Mouse (Mus musculus): Measurements from ENCODE around the gene Eif2b2.

Gene Eif2b2

DNA sequence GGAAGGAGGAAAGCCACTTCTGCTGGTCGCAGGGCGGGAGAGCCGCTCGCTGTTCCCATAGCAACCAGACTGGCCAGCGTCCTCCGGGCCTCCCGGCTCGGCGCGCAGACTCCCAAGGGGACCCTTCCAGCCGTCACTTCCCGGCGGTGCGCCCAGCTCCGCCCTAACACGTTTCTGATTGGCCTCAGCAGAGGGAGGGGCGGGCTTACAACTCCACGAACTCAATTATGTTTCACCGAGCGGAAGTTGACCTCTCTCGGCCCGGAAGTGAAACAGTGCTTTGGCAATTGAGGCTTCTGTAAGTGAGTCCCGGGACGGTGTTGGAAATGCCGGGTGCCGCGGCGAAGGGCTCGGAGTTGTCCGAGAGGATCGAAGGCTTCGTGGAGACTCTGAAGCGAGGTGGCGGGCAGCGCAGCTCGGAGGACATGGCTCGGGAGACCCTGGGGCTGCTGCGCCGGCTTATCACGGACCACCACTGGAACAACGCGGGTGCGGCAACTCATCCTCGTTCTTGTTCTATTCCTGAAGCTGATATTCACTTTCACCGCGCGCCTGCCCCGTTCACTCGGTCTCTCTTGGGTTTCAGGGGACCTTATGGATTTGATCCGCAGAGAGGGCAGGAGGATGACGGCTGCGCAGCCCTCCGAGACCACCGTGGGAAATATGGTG is at the start of gene Eif2b2:
Gene Eif2b2, plus strand, starts transcription at position 246 of the 669 bp plus-strand sequence.
- peak; percentile 98 for DNase-seq (ENCODE audit: low spot score)

DNA sequence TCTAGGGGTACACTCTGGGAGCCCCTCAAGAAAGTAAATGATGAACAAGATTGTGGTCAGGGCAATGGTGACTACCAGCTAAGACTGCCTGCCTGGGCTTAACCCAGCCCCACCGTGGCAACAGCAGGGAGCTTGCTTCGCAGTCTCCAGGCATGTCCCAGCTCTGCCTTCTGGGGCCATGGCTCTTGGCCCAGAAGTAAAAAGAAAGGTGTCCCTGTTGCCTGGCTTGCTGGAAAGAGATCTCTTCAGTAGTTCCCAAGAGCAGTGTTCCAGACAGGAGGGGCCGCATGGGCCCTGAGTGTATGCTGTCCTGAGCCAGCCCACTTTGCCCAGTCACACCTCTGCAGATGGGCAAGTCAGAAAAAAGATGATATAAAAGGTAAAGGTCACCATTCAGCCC is 49.4 kb upstream of the Eif2b2 start:
- no peak for DNase-seq (ENCODE audit: low spot score)

DNA sequence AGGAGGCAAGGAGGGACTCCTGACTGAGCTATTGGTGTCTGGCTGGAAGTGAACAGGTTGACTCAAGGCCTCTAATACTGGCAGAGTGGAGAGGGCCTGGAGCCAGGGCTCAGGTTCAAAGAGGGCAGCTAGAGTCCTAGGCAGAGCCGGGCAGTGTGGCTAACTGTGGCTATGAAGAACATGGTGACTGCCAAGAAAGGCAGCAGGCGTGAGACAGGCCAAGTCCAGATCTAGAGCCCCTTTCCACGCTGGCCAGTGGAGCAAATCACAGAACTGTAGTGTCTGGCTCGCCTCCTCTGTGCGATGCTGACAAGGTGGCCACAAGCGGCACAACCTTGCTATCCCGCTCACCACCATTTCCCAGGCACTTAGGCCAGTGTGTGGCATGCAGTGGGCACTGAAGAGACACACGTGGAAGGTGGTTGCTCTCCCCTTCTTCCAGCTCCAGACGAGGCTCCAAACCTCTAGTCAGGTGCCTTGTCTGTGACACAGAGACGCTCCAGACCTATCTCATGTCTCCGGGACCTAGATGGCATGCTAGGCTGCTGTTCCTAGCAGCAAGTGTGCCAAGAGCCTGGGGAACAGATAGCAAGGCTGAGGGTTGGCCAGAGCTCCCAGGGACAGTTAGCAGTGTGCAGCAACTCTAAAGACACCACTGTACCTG is 48.9 kb upstream of the Eif2b2 start:
- DNase-seq (ENCODE audit: low spot score) = peak; percentile 25

DNA sequence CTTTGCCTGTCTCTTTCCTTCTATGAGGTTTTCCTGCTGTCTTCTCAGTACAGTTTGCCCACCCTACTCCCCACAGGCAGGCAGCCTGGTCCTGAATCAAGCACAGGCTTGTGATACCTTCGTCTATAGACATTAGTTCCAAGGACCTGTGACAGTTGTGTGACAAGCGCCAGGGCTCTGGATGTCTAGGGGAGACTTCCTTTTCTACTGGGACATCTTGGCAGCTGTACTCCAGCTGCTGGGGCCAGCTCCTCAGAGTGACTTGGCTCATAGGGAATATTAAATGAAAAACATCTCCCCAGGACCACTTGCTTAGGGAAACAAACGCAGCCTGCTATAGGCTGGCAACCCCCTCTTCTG is 48.4 kb upstream of the Eif2b2 start:
- DNase-seq (ENCODE audit: low spot score) = no peak

DNA sequence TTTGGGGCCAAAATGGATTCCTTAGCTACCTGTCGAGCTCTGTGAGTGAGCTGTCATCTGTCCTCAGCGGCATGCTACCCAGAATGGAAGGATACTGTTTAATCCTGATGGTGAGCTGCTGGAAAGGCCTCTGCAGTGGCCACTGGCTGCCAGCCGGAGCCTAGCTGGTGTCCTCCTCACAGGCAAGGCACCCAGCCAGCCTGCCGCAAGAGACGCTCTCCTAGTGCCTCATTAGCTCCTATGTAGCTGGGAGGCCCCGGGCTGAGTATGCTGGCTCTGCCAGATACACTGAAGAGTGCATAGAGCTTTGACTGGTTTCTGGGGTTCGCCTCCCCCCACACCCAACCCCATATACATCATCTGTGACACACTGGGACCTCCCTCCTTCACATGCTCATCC is 45.3 kb upstream of the Eif2b2 start:
- DNase-seq (ENCODE audit: low spot score) = peak; percentile 37

DNA sequence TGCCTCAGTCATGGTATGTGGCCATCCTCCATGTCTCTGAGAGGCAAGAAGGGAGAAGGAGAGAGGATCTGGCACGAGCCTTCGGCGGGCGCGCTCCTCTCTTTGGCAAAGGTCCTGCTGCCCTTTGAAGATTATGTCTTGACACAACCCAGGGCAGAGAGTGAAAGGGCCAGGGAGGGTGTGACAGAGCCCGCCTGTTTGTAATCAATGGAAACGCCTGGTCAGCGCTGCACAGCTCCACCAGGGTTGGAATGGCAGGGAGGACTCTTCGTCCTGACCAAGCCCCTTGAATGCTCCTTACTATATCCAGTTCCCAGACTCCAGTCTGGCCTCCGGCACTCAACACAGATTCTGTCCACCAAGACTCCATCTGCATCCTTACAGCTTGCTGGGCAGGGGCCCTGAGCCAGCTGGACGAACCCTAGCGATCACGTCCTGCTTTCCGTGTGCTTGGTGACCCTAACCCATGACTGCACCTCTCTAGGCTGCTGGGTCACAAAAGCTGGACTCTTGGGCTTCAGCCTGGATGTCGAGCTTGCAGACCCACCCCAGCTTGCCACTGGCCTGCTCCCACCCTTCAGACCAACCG is 44.1 kb upstream of the Eif2b2 start:
- DNase-seq (ENCODE audit: low spot score) = no peak

DNA sequence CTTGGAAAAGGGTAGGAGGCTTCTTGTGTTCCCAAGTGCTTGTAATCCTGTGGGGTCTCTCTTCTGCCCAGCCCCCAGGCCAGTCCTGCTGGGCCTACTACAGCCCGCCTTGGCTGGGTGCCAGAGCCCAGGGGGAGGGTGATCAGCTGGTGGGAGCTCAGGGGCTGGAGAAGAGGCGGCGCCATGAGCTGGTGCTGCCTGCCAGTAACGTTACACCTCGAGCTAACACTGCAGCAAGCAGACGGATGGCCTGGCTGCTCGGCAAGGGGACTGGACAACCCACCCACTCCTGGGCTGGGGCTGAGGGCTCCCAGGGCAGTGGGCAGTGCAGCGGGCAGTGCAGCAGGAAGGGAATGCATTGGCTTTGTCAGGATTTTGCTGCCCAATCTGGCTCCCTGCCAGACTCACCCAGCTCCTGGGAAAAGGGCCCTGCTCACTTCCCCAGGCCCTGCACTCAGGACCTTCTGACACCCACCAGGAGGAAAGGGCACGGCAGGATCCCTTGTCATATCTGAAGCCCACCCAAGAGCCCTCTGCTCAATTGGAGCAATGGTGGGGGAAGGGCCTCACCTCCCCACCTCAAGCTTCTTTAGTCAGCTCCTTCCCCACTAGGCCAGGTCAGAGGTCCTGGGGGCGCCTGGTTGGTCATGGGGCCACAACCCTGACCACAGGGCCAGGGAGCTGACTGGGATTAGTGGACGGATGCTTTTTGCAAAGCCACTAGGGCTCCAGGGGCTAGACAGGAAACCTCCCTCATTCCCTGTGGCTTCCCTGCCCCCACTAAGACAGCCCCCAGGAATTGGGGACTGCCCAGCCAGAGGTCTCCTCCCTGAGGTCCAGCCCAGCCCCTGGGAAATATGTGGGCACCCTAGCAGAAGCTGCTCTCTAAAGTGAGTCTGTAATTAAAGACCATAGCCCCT is 43.1 kb upstream of the Eif2b2 start:
- no peak for DNase-seq (ENCODE audit: low spot score)

DNA sequence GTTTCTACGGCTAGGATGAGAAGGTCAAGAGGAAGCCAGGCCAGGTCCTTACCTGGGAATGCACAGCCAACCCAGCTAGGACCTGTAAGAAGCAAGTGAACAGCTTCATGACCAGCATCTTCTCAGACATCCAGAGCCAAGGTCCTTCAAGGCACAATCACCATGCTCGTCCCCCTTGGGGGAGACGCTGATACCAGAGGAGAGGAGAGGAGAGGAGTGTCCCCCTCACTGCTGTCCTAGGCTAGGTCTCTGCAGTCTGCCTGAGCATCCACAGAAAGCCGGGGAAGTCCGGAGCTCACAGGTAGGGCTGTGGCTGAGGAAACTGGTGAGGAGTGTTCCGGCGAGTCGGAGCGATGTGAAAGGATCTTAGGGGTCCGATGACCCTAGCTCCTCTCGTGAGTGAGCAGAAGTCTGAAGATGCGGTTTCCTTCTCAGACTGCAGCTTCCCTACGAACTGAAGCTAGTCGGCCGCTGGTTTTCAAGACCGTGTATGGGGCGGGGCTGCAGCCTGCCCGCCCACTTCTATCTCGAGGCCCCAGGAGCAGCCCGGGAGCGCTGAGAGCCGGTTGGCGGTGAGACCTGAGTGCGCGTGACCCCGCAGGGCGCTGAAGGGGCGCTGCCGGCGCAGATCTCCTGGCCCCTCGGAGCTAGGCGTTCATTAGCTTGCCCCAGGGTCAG is 42.3 kb upstream of the Eif2b2 start:
- no peak for DNase-seq (ENCODE audit: low spot score)

DNA sequence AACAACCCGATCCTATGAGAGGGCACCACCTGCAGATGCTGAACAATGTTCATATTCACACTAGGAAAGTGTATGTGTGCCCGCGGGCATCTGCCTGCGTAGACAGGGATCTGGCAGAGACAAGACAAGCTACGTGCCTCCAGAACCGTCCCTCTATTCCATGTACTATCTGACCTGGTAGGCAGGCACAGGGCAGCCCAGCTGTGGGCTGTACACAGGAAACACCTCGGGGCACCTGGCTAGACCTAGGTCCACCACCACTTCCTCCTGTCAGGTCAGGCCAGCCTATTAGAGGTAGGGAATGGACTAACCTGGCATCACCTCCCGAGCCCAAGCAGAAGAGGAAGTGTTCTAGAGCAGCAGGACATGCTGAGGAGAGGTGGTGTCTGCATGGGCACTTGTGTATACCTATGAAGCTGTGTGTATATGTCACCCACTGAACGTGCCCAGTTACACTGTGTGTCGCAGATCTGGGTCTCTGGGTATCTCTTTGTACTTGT is 41.5 kb upstream of the Eif2b2 start, which contains the start of gene Pgf:
Gene Pgf, minus strand, starts transcription at position 51 of the 500 bp plus-strand sequence.
- no peak for DNase-seq (ENCODE audit: low spot score)

DNA sequence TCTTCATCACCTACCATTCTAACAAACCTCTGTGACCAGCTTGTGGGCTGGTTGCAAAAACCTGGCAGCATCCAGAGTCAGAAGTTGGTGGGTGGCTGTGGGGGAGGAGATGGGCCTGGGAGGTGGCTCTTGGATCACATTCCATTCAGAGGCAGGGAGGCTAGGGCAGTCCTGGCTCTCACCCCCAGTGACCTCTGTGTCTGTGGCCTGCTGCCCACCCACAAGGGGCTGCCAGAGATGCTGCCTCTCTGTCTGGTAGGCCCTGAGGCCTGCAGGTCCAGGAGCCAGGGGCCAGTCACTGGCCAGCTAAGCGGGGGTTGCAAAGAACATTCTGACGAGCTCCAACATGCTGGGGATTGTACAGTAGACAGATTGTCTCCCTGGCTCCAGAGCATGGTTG is 41.0 kb upstream of the Eif2b2 start:
- DNase-seq (ENCODE audit: low spot score) = no peak

DNA sequence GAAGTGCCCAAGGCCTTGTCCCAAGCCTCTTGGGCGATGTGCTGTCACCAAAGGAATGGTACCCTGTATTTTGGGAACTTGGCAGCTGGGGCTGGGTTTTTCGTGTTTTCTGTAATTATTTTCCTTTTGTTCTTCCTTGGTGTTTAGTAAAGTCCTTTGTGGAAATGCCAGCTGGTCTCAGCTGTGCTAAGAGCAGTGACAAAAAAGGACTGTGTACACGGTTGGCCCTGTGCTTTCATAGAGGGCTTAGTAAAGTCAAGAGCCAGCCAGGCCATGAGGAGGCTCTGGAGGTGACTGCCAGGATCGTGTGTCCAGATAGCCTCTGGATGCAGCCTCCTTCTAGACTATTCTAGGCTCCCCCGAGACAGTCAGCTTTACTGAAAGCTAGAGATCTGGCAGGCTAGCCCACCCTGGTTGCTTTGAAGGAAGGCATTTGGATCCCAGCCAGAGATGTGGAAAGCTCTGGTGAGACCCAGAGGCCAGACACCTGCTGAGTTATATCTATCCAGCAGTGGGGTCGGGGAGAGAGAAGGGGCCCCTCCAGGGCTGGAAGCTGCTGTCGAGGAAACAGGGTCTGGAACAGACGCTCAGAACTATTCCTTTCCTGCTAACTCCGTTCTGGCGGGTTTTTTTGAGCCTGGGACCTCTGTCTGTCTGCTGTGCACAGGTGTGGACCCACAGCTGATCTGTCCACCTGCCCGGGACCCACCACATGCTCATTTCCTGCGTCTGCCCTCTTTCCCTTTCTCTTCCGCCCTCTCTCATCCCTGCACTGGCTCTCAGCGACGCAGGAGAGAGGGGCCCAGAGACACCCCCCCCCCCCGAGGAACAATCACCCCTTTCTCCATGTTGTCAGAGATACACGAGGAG is 37.6 kb upstream of the Eif2b2 start:
- DNase-seq (ENCODE audit: low spot score) = no peak

DNA sequence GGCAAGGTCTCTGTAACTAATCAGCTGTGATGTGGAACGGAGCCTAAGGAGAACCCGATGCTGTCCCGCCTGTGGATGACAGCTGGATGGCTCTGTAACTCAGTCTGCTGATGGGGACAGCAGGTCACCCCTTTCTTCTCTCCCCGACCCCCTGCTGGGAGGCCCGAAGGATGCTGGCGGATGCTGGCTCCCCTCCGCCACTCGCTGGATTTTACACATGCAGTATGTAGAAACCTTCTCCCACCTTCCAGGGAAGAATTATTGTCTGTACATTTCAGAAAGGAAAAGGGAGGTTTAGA is 37.0 kb upstream of the Eif2b2 start:
- DNase-seq (ENCODE audit: low spot score) = no peak

DNA sequence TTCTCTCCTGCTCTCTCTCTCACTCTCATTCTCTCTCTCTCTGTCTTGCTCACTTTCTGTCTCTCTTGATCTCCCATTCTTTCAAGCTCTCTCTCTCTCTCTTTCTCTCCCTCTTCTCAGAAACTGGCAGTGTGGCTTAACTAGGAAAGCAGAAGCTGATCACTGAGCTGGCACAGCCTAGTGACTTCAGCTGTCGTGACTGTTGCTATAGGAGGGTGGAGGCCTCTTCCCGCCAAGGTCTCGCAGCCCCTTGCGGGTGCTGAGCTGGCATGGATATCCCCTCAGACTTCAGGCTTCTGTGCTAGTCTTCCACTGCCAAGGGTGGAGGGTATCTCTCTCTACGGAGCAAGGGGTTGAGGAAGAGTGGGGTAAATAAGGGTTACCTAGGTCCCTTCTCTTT is 36.4 kb upstream of the Eif2b2 start:
- no peak for DNase-seq (ENCODE audit: low spot score)

DNA sequence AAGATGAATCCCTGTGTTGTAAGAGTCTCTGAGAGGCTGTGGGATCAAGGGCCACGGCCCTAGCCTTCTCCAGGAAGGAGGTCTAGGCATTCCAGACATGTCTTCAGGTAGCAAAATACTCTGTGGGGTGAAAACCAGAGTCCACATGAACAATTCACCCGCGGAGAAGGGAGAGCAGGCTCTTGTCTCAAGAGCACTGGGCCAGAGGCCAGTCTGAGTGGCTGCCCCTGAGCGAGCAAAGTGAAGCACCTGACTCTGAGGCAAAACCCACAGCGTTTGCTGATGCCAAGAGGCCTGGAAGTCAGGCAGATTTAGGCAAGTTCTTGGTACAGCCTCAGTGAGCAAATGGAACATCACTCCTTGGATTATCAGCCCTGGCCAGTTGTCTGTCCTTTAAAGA is 35.2 kb upstream of the Eif2b2 start:
- DNase-seq (ENCODE audit: low spot score) = no peak

DNA sequence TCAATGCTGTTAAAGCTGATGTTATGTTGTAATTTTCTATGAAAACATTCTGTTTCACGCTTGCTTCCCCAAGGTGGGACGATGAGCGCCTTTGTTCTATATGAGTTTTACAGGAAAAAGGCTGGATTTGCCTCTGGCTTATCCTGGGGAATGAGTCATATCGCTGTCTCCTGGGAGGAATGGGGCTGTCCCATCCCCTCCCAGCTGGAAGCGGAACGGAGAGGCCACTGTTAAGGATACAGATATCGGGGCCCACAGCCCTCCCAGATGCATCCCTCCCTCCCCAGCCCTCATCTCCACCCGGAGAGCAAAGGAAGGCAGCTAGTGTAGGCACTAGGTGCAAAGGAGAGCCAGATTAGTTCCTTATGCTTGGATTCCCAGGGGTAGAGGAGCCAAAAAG is 33.5 kb upstream of the Eif2b2 start:
- no peak for DNase-seq (ENCODE audit: low spot score)

DNA sequence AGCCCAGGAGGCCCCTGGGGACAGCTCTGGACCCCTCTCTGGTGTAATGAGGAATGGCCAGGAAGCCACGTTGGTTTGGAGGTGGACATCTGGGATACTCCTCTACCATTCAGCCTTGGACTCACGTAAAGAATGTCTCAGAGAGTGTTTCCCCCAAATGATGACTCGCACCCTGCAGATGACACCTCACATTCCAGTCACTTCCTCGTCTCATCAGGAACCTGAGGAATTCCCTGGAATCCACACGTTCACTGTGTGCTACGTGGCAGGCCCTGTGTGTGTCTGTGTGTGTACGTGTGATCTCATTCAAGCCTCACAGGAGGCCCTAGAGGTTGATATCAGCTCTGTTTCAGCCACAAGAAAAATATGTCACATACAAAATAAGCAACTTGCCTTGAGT is 32.9 kb upstream of the Eif2b2 start:
- DNase-seq (ENCODE audit: low spot score) = no peak

DNA sequence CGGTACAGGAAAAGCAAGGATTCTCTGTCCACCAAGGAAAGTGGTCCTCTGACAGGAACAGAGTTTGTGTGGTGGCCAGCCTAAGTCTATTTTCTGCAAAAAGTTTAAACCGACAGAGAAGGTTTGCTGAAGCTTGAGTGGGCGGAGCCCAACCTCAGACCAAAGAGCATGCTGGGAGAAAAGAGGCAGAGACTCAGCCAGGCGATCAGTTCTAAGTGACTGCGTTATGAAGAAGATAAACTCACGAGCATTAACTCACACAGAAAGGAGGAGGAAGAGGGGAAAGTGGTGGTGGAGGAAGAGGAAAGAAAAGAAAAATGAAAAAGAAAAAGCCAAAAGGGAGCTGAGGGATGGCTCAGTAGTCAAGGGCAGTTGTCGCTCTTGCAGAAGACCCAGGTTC is 29.0 kb upstream of the Eif2b2 start:
- no peak for DNase-seq (ENCODE audit: low spot score)

DNA sequence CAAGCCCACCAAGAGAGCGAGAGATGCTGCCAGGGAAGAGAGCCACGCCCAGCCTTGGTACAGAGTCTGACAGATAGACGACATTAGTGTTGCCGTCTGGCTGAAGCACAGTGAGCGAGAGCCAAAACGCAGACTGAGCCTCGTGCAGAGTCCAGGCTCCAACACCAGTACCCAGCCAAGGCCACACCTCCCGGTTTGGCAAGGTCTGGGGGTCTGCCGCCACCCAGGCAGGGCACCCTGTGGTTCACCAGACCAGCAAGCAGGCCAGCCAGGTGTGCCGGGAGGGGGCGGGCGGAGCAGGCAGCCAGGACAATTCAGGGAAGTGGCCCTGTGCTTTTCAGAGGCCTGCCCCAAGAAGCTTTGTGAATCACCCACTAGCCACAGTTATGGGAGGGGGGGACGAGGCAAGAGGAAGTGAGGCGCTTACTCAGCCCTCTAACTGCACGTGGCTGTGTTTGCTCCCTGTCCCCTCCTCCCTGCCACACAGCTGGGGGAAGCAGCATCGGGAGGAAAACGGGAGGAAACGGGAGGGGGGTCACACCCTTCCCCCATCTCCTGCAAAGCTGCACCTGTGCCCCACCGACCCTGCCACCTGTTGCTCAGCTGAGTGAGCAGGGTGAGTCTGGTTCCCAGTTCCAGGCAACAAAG is 26.7 kb upstream of the Eif2b2 start:
- DNase-seq (ENCODE audit: low spot score) = no peak

DNA sequence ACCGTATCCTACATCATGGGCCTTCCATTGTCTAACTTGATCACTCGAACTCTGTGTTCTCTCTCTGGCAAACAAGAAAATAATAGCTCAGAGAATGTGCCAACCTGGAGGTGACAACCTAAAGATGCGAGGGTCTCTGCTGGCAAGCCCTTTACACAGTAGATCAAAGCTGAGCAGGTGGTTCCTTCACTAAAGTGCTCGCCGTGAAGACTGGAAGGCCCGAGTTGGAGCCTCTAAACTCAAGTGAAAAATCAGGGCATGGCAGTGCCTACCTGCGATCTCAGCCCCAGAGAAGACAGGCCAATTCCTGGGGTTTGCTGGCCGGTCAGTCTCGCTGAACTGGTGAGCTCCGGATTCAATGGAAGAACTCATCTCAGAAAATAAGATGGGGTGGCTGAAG is 26.1 kb upstream of the Eif2b2 start:
- no peak for DNase-seq (ENCODE audit: low spot score)

DNA sequence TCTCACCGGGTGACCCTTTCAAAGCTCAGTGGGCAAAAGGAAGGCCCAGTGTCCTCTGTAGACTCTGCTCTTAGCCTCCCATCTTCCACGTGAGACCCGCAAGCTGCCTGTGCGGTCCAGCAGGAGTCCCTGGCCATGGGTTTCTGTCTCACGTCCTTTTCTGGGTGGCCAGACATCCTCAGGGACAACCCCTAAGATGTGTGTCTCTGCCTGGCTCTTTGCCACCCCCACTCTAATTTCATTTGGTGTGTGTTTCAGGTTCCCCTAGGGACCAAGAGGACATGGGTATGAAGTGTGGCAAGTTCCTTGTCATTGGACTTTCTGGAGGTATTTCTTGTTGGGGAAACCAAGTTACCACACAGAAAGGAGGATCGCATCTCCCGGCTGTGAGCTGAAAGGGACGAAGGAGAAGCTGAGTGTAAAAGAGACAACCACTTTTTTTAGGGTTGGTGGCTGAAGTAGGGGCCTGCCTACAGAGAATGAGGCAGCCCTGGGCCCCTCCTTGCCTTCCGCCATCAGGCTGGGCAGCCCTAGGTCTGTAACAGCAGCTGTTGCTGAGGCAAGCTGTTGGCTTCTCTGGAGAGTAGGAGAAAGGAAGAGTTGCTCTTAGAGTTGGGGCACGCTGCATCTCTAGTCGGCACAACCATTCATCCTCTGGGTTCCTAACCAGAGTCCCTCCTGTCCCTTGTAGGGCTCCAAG is 25.2 kb upstream of the Eif2b2 start:
- DNase-seq (ENCODE audit: low spot score) = no peak
